Mouse (Mus musculus) thymus, adult 2 months (tissue): ENCODE data around the gene Ncl.

ENCODE experiments used
- CTCF ChIP-seq: fragments of 200-500 bp; IDR thresholded peaks from 2 replicates; pipeline ENCODE4 v1.5.1; 2012; ENCODE audit warnings: mild to moderate bottlenecking, control low read depth, low read length, moderate library complexity, borderline replicate concordance; ENCODE audit not compliant: control insufficient read depth, poor library complexity, insufficient read depth; ENCODE audit errors: extremely low read depth
- POLR2A ChIP-seq: fragments of 200-500 bp; IDR thresholded peaks from 2 replicates; pipeline ENCODE4 v1.6.1; 2012; ENCODE audit warnings: mild to moderate bottlenecking, low read length, control low read depth, moderate library complexity; ENCODE audit not compliant: control insufficient read depth, poor library complexity, insufficient read depth; ENCODE audit errors: extremely low read depth

- TF ChIP-seq CTCF (no peak), POLR2A (no peak)
Observed at GRCm38 (mm10) chr1:86311467-86312005, 47.7 kb downstream of the Ncl start.
